Mouse (Mus musculus): ENCODE measurements around the gene Il4.

Gene Il4

DNA sequence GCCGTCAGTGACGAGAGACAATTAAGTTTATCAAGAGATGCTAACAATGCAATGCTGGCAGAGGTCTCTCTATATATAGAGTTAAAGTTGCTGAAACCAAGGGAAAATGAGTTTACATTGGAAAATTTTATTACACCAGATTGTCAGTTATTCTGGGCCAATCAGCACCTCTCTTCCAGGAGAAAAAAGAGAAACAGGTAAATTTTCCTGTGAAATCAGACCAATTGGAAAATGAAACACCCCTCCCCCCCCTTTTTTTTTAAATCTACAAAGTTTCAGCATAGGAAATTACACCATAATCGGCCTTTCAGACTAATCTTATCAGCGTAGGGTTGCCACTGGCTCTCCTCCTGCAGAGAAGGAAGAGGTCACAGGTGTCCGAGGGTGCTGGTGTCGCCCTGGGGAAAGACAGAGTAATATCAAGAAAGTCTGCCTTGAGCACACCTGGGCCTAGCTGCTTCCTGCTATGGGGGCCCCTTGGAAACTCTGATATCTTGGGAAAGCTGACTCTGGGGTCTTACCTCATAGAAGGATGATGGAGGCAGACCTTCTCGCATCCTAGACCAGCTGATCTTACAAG lies at the start of gene Il4:
Gene Il4 (minus strand): TSS at position 51 of the 580 bp plus-strand sequence.
- no peak for DNase-seq (ENCODE audit: low spot score)

DNA sequence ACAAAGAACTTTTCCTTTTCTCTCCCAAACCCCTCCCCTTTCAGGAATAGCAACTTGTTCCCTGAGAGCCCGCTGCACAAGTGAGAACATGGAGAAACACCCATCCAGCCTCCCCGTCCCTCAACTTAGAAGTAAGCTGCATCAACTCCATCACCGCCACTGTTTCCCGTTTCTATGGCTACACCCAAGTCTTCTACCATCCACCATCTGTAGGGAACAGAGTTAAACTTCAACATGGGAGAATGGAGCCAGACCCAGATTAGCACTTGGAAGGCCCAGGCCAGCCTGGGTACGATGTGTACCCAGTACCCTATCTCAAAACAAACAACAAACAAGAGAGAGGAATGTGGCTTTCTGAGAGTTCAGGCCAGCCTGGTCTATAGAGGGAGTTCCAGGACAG lies 45.6 kb upstream of the Il4 start:
- no peak for DNase-seq (ENCODE audit: low spot score)

- no peak for DNase-seq (ENCODE audit: low spot score)
These were observed 44.6 kb upstream of the Il4 start for GRCm38 (mm10) chr11:53662794-53663674.

- DNase-seq (ENCODE audit: low spot score) = no peak
These were observed 39.4 kb upstream of the Il4 start for GRCm38 (mm10) chr11:53657828-53658227.

GRCm38 (mm10) chr11:53657381-53657780 lies 38.9 kb upstream of the Il4 start:
- no peak for DNase-seq (ENCODE audit: low spot score)

DNA sequence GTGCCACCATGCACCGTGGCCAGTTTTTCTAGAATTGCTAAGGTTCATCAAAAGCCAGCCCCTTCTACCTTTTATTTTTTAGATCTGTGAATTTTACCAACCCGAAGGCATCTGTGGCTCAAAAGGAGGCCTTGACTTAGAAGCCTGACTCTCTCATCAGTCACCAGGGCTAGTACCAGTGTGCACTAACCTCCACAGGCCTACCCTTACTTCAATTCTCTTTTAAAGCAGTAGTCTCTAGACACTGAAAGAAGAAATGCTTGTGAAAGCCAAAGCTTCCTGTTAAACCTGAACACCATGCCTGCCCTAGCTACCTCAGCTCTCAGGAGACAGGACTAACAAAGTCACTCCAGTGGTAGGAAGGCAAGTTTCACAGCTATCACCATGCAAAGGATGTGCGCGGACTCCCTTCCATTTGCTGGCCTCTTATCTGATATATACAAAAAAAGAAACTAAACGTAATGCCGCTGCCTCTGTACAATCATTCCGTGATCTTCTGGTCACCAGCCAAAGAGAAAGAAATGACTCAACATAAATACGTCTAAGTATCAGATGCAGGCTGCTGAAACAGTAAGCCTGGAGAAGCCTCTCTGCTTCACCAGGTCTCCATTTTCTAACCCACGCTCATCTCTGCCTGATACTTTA lies 38.2 kb upstream of the Il4 start:
- no peak for DNase-seq (ENCODE audit: low spot score)

- no peak for DNase-seq (ENCODE audit: low spot score)
These were observed 36.6 kb upstream of the Il4 start for GRCm38 (mm10) chr11:53655043-53655442.

- DNase-seq (ENCODE audit: low spot score) = no peak
These were observed 34.0 kb upstream of the Il4 start for GRCm38 (mm10) chr11:53652427-53652826.

GRCm38 (mm10) chr11:53651441-53651840 lies 33.0 kb upstream of the Il4 start:
- no peak for DNase-seq (ENCODE audit: low spot score)

GRCm38 (mm10) chr11:53644017-53644416 lies 25.5 kb upstream of the Il4 start:
- DNase-seq (ENCODE audit: low spot score) = no peak

- no peak for DNase-seq (ENCODE audit: low spot score)
These were observed 24.3 kb upstream of the Il4 start for GRCm38 (mm10) chr11:53642744-53643279.

DNA sequence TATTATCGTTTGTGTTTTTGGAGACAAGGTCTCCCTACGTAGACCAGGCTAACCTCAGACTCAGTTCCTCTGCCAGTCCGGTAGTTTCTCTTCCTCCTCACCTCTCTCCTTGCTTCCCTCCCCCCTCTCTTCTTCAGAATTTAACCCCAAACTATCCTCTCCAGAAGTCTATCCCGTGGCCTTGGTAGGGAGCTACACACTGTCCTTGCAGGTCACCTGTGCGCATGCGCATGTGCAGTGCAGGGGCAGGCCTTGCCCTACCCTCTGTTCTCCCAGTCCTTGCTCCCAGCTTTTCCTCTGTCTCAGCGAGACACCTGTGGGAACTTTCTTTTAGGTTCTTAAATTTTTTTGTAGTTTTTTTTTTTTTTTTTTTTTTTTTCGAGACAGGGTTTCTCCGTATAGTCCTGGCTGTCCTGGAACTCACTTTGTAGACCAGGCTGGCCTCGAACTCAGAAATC lies 19.4 kb upstream of the Il4 start:
- no peak for DNase-seq (ENCODE audit: low spot score)

- DNase-seq (ENCODE audit: low spot score) = no peak
These were observed 18.8 kb upstream of the Il4 start for GRCm38 (mm10) chr11:53637046-53637802.

- peak; percentile 7 for DNase-seq (ENCODE audit: low spot score)
These were observed 17.7 kb upstream of the Il4 start for GRCm38 (mm10) chr11:53636183-53636646.

- no peak for DNase-seq (ENCODE audit: low spot score)
These were observed 17.2 kb upstream of the Il4 start for GRCm38 (mm10) chr11:53635590-53636182.

GRCm38 (mm10) chr11:53634556-53634955 lies 16.1 kb upstream of the Il4 start, which contains the start of gene Il13:
Il13 (minus strand) TSS chr11:53634702.
- no peak for DNase-seq (ENCODE audit: low spot score)

DNA sequence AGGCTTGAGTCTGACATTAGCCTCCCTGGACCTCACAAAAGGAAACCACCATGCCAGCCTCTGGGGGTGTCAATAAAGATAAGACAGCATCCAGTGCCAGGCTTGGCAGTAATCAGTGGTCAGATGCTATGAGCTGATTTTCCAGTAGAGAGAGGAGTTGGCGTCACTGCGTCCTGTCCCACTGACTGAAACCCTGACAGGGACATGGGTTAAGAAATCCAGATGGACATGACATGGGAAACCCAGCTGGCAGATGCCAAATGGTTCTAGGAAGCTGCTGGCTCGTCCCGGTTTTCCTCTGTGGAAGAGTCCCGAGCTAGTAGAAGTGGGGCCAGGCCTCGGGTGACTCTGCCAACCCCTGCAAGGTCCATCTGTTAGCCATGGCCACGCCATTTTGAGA lies 15.2 kb upstream of the Il4 start:
- DNase-seq (ENCODE audit: low spot score) = no peak

DNA sequence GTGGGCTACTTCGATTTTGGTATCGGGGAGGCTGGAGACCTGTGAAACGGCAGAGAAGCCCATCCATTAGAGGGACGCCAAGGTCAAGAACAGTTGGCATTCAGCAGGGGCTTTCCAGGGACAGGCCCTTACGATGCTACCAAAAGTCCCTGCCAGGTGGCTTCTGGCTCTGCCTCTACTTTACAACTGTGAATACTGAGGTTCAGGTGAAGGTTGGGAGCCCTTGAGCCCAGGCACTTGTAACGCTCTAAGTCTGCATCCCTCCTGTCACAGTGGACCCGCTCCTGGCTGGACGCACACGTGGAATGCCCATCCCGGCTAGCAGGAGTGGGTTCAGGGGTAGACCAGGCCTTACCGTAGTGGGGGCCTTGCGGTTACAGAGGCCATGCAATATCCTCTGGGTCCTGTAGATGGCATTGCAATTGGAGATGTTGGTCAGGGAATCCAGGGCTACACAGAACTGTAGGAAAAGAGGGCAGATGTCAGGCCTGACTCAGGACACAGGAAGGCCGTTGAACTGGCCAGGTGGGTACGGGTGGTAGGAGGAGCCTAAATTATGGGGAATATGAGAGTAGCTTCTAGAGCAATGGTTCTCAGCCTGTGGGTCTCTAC lies 13.8 kb upstream of the Il4 start:
- DNase-seq (ENCODE audit: low spot score) = no peak

DNA sequence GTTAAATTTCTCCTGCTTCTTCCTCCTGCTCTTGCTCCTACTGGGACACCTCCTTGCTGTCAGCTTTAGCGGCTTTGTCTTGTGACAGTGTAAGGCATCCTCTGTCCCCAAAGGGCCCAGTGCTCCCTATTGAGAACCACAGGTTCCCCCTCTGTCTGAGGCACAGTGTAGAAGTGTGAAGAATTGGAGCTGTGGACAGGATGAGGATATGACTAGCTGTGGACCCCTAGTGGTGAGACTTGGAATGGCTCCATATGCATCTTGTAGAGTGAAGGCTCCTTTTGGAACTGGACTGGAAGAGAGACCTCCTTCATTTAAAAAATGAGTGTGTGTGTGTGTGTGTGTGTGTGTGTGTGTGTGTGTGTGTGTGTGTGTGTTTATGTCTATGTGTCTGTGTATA lies 9.4 kb upstream of the Il4 start:
- DNase-seq (ENCODE audit: low spot score) = peak; percentile 66

- no peak for DNase-seq (ENCODE audit: low spot score)
These were observed 8.4 kb upstream of the Il4 start for GRCm38 (mm10) chr11:53626802-53627373.

- DNase-seq (ENCODE audit: low spot score) = no peak
These were observed 5.7 kb upstream of the Il4 start for GRCm38 (mm10) chr11:53624124-53624523.
